Mouse (Mus musculus): ENCODE results near the gene C2.

The C2 gene

GRCm38 (mm10) chr17:34881166-34881565 lies 16.9 kb downstream of the C2 start:
- no peak for DNase-seq (ENCODE audit: low read depth, low spot score)

GRCm38 (mm10) chr17:34879336-34879879 lies 18.7 kb downstream of the C2 start, which contains the start of gene Zbtb12:
TSS of gene Zbtb12 (plus strand) at chr17:34879483.
- DNase-seq (ENCODE audit: low read depth, low spot score): peak; percentile 58

- DNase-seq (ENCODE audit: low read depth, low spot score): no peak
These were observed 23.7 kb downstream of the C2 start for GRCm38 (mm10) chr17:34874321-34874720.

- no peak for DNase-seq (ENCODE audit: low read depth, low spot score)
These were observed 32.1 kb downstream of the C2 start for GRCm38 (mm10) chr17:34865981-34866380.

GRCm38 (mm10) chr17:34862416-34863081 lies 35.5 kb downstream of the C2 start, which contains the start of gene Cfb:
TSS of gene Cfb (minus strand) at chr17:34862518.
- no peak for DNase-seq (ENCODE audit: low read depth, low spot score)

- no peak for DNase-seq (ENCODE audit: low read depth, low spot score)
These were observed 36.2 kb downstream of the C2 start for GRCm38 (mm10) chr17:34861704-34862415.

GRCm38 (mm10) chr17:34860514-34860913 lies 37.6 kb downstream of the C2 start:
- DNase-seq (ENCODE audit: low read depth, low spot score): no peak

- DNase-seq (ENCODE audit: low read depth, low spot score): no peak
These were observed 39.4 kb downstream of the C2 start for GRCm38 (mm10) chr17:34858670-34859069.

- DNase-seq (ENCODE audit: low read depth, low spot score): peak; percentile 73
These were observed 42.2 kb downstream of the C2 start for GRCm38 (mm10) chr17:34855825-34856224.

GRCm38 (mm10) chr17:34854761-34855160 lies 43.3 kb downstream of the C2 start:
- no peak for DNase-seq (ENCODE audit: low read depth, low spot score)

- DNase-seq (ENCODE audit: low read depth, low spot score): no peak
These were observed 44.6 kb downstream of the C2 start for GRCm38 (mm10) chr17:34853511-34853910.

- no peak for DNase-seq (ENCODE audit: low read depth, low spot score)
These were observed 47.4 kb downstream of the C2 start for GRCm38 (mm10) chr17:34850517-34851125.

- DNase-seq (ENCODE audit: low read depth, low spot score): peak; percentile 99
These were observed 48.1 kb downstream of the C2 start, which contains the start of the genes Skiv2l and Nelfe for GRCm38 (mm10) chr17:34849722-34850516. TSS of gene Skiv2l (minus strand) at chr17:34850210. TSS of gene Nelfe (plus strand) at chr17:34850391.

GRCm38 (mm10) chr17:34847615-34848014 lies 50.5 kb downstream of the C2 start:
- DNase-seq (ENCODE audit: low read depth, low spot score): no peak

- DNase-seq (ENCODE audit: low read depth, low spot score): no peak
These were observed 50.9 kb downstream of the C2 start for GRCm38 (mm10) chr17:34847192-34847591.

- DNase-seq (ENCODE audit: low read depth, low spot score): no peak
These were observed 53.2 kb downstream of the C2 start for GRCm38 (mm10) chr17:34844884-34845283.

- DNase-seq (ENCODE audit: low read depth, low spot score): no peak
These were observed 57.2 kb downstream of the C2 start for GRCm38 (mm10) chr17:34840736-34841307.

GRCm38 (mm10) chr17:34838785-34839184 lies 59.3 kb downstream of the C2 start:
- no peak for DNase-seq (ENCODE audit: low read depth, low spot score)

GRCm38 (mm10) chr17:34837464-34838324 lies 60.4 kb downstream of the C2 start:
- no peak for DNase-seq (ENCODE audit: low read depth, low spot score)

- DNase-seq (ENCODE audit: low read depth, low spot score): peak; percentile 97
These were observed 61.2 kb downstream of the C2 start, which contains the start of the genes Stk19 and Dxo for GRCm38 (mm10) chr17:34836856-34837221. TSS of gene Stk19 (minus strand) at chr17:34836945. TSS of gene Dxo (plus strand) at chr17:34837019.
